Mouse (Mus musculus): ENCODE data around the gene Gfpt2. TPM values are rescaled to one million over a fixed set of nuclear protein-coding genes. Genes with fewer than 3 reads are reported as not detected.
"Not testable (repeated sequence)": the region's sequence is repeated elsewhere in the genome, so short reads cannot be mapped to it uniquely, and the experiment has no call there.

The Gfpt2 gene
- 12.5 and 15.4 TPM in 2 replicates for polyA plus RNA-seq (2012; rRNA removed)

- DNase-seq (ENCODE audit: low read depth), result no peak
Observed at GRCm38 (mm10) chr11:49793619-49794341, at the start of gene Gfpt2. Gene Gfpt2 (plus strand): TSS chr11:49794178.

GRCm38 (mm10) chr11:49744981-49745380 lies 49.0 kb upstream of the Gfpt2 start:
- no peak for DNase-seq (ENCODE audit: low read depth)

DNA sequence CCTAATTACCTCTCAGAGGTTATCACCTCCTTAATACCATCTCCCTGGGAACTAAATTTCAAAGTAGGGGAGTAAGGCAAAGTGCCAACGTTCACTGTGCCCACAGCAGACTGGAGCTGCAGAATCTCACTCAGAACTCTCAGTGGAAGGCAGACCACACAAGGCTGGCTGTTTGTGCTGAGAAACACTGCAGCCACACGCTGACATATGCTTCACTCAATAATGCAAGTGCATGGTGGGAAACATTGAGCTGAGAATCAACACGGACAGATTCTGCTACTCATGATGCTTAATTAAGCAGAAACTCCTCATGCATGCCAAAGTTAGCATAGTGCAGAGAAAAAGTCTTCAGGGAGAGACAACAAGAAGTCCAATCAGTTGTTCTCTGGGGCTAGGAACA lies 48.1 kb upstream of the Gfpt2 start:
- DNase-seq (ENCODE audit: low read depth), result no peak

- DNase-seq (ENCODE audit: low read depth), result no peak
Observed at GRCm38 (mm10) chr11:49746756-49747155, 47.2 kb upstream of the Gfpt2 start.

- no peak for DNase-seq (ENCODE audit: low read depth)
Observed at GRCm38 (mm10) chr11:49754958-49755665, 38.9 kb upstream of the Gfpt2 start.

DNA sequence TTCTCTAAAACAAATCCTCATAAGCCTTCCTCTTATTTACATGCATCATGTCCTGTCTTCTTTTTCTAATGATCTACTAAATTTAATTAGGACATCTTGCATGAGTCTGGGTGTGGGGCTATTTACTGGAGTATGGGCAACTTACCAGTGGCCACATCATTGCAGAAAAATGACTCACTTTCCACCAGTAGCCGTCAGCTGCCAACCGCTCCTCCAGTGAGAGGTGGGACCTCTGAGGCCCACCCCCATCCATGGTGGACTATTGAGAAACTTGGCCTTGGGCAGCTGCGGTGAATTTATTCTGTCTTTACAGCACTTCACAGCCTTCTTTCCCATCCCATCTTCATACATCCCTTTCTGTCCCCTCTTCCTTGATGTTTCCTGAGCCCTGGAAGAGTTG lies 35.9 kb upstream of the Gfpt2 start:
- no peak for DNase-seq (ENCODE audit: low read depth)

- DNase-seq (ENCODE audit: low read depth), result no peak
Observed at GRCm38 (mm10) chr11:49761130-49761529, 32.8 kb upstream of the Gfpt2 start.

DNA sequence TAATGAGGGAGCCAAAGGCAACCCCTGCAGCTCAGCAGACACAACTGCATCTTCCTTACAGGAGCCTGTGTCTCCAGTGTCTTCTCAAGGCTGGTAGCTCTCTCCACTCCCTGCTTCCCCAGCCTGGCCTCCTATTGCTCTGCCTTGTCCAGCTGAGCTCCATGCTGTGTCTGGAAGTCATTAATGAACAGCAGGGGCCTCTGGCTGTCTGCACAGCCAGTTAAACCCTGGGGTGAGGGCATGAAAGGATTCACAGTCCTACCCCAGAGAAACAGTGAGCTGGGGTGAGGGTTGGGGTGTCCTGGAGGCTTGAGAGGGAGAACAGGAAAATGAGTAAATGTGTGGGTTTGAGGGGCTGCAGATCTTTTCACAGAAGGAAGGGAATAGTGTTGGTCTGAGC lies 30.4 kb upstream of the Gfpt2 start:
- DNase-seq (ENCODE audit: low read depth), result no peak

DNA sequence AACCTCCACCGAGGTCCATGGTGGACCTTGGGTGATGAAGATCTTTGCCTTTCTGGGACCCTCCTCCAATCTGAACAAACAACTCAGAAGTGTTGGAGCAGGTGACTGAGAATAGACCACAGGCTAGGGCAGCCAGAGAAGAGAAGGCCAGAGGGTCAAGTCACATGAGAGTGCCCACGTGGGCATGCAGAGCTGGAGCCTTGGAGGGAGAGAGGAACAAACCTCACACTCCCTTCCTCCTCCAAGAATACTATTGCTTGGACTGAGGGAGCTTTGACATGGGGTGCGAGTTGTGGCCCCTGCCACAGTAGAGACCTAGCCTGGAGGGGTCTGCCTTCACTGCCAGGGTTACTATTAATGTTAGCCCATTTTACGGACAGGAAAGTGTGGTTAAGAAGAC lies 30.0 kb upstream of the Gfpt2 start:
- no peak for DNase-seq (ENCODE audit: low read depth)

- no peak for DNase-seq (ENCODE audit: low read depth)
Observed at GRCm38 (mm10) chr11:49764639-49765299, 29.2 kb upstream of the Gfpt2 start.

DNA sequence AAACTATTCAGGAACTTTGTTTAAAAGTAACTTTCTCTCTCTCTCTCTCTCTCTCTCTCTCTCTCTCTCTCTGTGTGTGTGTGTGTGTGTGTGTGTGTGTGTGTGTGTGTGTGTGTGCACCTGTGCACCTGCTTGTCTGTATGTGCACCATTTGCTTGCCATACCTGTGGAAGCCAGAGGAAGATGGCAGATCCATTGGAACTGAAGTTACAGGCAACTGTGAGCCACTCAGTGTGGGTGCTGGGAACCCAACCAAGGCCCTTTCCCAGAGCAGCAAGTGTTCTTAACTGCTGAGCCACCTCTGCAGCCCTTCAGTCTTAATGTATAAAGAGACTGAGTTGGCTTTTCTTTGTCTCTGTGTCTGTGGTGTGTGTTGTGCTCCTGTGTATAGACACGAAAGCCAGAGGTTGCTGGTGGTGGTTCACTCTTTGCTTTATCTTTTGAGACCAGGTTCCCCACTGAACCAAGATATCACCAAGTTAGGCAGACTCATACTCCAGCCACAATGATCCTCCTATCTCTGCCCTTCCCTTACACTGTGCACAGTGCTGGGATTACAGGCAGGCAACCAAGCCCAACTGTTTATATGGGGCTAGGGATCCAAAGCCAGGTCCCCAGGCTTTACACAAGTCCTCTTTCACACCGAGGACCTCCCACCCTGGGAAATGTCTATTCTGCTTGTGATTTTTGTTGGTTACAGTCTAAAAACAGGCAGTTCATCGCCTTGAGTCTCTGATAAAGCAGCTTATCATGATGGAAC lies 28.4 kb upstream of the Gfpt2 start:
- DNase-seq (ENCODE audit: low read depth), result no peak

GRCm38 (mm10) chr11:49766137-49766411 lies 27.9 kb upstream of the Gfpt2 start:
- no peak for DNase-seq (ENCODE audit: low read depth)

GRCm38 (mm10) chr11:49767497-49767896 lies 26.5 kb upstream of the Gfpt2 start:
- not testable (repeated sequence) for DNase-seq (ENCODE audit: low read depth)

DNA sequence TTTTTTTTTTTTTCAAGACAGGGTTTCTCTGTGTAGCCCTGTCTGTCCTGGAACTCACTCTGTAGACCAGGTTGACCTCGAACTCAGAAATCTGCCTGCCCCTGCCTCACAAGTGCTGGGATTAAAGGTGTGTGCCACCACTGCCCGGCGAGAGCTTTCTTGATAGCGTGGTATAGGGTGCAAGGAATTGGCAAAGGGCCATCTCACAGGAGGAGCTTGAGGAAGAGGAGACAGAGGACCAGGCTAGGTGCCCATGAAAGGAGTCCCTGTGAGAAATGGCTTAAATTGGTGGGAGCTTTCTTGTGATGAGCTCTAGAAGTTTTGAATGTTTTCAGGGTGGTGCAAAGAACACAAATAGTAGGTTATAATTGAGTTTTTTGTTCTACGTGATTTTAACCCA lies 25.2 kb upstream of the Gfpt2 start:
- no peak for DNase-seq (ENCODE audit: low read depth)

DNA sequence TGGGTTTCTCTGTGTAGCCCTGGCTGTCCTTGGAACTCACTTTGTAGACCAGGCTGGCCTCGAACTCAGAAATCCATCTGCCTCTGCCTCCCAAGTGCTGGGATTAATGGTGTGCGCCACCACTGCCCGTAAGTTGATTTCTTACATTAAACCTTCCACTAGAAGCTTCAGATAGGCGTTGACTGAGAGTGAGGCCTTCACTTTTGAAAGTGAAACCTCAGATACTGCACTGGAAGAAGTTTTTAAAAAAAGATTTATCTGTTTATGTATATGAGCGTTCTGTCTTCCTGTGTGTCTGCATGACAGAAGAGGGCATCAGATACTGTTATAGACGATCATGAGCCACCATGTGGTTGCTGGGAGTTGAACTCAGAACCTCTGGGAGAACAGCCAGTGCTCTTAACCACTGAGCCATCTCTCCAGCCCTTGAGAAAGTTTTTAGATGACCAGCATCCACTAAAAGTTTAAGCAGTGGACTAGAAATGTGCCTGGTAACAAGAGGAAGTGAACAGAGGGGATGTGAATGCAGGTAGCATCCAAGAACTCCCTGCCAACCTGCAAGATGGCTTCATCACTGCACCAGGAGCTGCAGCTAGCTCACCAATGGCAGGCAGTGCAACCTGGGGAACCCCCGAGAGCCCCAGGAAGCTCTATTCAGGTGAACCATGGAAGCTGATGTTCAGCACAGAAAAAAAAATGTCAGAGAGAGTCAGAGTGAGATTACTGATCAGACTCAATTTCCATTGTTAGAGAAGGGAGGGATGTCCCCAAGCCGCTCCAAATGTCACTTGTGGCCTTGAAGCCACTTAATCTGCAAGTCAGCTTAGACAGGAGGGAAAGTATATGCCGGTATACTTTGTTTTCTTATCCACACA lies 23.1 kb upstream of the Gfpt2 start:
- no peak for DNase-seq (ENCODE audit: low read depth)

DNA sequence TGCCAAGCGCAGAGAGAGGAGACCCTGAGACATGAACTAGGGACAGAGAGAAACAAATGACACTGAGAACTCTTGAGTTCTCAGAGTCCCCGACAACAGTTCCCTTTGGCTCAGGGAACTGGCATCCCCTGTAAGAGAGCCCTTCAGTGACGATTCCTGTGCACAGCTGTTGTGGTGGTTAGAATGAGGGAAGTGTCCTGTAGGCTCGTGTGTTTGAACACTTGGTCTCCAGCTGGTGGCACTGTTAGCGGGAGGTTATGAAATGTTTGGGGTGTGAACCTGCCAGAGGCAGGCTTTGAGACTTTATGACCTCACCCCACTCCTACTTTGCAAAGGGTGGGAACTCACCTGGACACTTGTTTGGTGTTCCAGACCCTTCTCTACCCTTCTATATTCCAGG lies 21.7 kb upstream of the Gfpt2 start:
- no peak for DNase-seq (ENCODE audit: low read depth)

- DNase-seq (ENCODE audit: low read depth), result no peak
Observed at GRCm38 (mm10) chr11:49774894-49775293, 19.1 kb upstream of the Gfpt2 start.

DNA sequence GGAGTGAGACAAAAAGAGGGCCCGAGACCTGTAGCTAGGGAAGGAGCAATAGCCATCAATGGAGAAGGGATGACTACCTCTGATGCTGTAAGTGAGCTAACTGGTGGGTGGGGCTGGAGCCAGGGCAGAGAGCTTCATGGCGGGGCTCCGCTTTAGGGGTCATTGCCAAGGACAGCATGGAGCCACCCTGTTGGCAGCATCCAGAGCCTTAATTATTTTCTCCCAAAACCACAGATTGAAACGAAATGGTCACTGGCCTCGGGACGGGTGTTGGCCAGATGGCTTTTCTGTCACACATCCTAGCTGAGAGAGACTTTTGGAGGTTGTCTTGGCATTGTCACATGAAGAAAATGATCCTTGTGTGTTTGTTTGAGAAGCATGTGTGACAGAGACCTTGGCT lies 15.1 kb upstream of the Gfpt2 start:
- DNase-seq (ENCODE audit: low read depth), result no peak

- DNase-seq (ENCODE audit: low read depth), result no peak
Observed at GRCm38 (mm10) chr11:49780161-49780817, 13.7 kb upstream of the Gfpt2 start.

GRCm38 (mm10) chr11:49781833-49782399 lies 12.1 kb upstream of the Gfpt2 start:
- DNase-seq (ENCODE audit: low read depth), result no peak

DNA sequence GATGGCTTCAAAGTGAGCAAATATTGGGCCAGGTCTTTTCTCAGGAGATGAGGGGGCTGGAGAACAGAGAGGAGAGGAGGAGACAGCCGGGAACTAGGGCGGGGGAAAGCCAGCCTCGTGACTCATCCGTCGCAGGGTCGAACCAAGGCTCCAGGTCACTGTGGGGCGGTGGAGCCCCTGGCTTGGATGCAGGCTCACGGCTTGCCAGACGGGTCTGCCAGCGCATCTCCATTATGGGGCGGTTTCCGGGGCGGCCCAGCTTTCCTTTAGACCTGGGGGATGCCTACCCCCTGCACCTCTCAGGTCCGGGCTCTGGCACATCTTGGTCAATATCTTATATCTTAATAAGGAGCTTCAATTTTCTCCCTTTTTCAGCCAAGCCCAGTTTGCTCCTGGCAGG lies 847 bp upstream of the Gfpt2 start:
- DNase-seq (ENCODE audit: low read depth), result no peak

All from gonadal fat pad, adult 2 months (tissue).